Mouse (Mus musculus) cerebellum, adult 2 months (tissue): Measurements from ENCODE around the gene Ryr2.

Source experiments
- CTCF ChIP-seq: fragments of 200-500 bp; IDR thresholded peaks from 2 replicates; pipeline ENCODE4 v1.5.1; 2011; ENCODE audit warnings: low read depth, mild to moderate bottlenecking, control low read depth, low read length, moderate library complexity, borderline replicate concordance; ENCODE audit not compliant: insufficient read depth
- POLR2A ChIP-seq: fragments of 200-500 bp; IDR thresholded peaks from 2 replicates; pipeline ENCODE4 v1.6.1; 2011; ENCODE audit warnings: low read length, control low read depth, borderline replicate concordance; ENCODE audit not compliant: insufficient read depth

DNA sequence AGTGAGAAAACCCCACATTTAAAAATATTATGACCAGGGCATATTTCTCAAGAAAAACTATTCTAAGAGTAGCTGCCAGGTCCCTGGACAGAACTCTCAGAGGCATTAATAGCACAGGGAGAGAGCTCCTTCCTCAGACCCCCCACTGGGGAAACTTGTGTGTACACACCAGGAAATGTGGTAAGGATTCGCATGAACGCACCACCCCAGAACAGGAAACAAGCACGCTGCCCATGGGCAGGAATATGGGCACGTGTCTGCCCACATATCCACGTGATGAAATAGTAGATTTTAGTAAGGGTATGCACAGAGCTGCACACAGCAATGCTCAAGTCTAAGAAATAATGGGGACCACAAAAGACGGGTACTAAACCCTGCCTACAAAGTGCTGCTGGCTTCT lies 72.8 kb downstream of the Ryr2 start:
- TF ChIP-seq POLR2A: no peak
- TF ChIP-seq CTCF: no peak
